Mouse (Mus musculus): ENCODE measurements around the gene Npdc1.

Npdc1 gene

GRCm38 (mm10) chr2:25430395-25431233 lies 31.5 kb downstream of the Npdc1 start:
- peak; percentile 18 for DNase-seq (ENCODE audit: low read depth)

DNA sequence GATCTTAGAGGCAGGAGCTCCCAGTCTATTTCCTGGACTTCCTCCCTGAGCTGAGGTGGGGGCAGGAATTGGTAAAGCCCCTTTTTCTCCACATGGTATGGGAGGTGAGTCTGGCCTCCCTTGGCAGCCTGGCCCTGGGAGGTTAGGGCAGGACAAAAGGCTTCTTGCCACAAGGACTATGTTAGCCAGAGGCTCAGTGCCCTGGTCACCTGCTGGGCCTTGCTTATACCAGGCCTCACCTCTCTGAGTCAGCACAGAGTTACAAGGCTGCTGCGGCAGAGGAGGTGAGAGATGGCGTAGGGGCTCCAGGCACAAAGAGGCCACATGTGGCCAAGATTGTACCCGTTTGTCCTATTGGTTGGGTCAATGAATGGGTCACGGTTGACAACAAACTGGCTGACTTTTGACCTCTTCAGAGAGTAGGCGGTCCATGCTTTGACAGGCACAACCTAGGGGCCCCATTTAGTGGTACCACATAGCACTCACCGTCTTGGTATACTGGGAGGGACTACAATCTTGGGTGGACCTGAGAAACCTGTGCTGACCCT lies 32.2 kb downstream of the Npdc1 start:
- DNase-seq (ENCODE audit: low read depth) = no peak

DNA sequence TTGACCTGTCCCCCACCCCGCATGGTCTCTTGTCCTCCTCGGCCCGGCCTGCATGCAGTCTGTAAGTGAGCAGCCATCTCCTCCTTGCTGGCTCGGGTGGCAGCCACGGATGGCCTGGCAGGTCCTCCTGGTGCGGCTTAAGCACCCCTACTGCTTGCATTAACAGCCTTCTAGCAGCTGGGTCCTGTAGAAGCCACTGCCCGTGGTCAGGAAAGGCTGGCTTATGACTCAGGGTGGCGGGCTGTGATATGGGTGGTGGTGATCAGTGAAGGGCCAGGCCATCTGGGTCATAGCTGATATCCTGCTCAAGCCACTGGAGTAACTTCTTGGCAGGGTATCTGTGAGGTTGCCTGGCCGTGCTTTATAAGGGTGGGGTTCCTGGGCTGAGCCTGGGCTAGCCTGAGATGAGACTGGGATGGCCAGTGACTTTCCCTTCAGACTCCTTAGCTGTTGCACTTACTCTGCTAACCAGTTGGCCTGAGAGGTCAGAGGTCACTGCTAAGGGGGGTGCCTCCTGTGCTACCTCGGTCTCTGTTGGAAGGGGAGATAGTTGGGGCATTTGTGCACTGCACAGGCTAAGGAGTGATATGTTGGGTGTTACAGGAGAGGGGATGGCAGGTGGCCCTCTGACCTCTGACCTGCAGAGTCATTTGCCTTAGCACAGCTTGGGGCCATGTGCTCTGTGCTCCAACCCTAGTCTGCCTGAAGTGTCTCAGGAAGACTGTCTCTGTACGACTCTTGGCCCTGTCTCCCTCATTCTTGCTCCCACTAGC lies 33.4 kb downstream of the Npdc1 start:
- no peak for DNase-seq (ENCODE audit: low read depth)

DNA sequence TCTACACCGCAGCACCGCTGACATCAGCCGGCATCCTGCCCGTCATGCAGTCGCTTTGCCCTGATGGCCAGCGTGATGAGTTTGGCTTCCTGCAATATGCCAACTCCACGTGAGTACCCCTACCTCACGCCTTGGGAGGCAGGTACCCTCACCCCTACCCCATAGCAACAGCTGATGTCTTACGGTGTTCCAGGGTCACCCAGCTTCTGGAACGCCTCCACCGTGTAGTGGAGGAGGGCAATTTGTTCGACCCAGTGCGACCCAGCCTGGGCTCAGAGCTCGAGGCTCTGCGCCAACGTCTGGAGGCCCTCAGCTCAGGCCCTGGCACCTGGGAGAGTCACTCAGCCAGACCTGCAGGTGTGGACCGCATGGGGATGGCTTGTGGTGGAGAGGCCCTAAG lies 34.0 kb downstream of the Npdc1 start:
- no peak for DNase-seq (ENCODE audit: low read depth)

DNA sequence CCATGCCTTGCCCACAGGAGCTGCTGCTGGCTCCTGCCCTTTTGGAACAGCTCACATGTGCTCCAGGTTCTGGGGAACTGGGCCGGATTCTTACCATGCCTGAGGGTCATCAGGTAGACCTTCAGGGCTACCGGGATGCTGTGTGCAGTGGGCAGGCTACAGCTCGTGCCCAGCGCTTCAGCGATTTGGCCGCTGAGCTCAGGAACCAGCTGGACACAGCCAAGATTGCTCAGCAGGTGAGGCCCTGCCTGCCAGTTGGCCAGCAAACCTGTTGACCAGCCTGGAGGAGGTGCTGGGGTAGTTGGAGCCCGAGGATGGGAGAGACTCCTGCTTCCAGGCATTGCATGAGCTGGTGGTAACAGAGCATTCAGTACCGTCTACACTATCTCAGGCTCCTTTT lies 35.1 kb downstream of the Npdc1 start:
- no peak for DNase-seq (ENCODE audit: low read depth)

DNA sequence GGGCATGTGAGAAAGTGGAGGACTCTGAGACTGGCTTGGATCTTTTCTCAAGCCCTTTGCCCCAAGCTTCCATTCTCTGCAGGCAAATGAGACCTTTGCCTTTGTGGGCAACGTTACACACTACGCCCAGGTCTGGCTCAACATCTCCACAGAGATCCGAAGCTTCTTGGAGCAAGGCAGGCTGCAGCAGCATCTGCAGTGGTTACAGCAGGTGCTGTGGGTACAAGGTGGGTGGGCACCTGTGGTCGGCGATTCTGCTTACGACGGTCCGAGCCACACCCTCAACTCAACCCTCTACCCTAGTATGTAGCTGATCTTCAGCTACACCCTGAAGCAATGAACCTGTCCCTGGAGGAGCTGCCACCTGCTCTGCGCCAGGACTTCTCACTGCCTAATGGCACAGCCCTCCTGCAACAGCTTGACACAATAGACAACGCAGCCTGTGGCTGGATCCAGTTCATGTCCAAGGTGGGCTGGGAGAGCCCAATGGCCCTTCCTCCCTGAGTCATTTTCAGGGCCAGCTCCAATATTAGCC lies 37.2 kb downstream of the Npdc1 start:
- no peak for DNase-seq (ENCODE audit: low read depth)

DNA sequence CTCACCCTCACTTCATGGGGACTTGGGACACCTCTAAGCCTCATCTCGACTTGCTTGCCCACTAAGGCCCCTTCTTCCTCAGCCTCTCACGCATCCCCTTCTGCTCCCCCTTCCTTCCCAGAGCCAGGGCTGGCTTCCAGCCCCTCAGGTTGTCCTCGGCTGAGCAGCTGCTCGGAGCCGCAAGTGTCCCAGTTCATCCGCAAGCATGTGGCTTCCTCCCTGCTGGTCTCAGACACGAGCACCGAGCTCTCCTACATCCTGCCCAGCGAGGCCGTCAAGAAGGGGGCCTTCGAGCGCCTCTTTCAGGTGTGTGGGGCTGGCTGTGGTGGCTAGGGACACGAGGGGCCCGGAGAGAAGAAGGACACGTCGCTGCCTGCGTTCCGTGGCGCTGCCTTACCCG lies 41.9 kb downstream of the Npdc1 start:
- no peak for DNase-seq (ENCODE audit: low read depth)

GRCm38 (mm10) chr2:25442682-25443081 lies 43.5 kb downstream of the Npdc1 start:
- DNase-seq (ENCODE audit: low read depth) = no peak

- DNase-seq (ENCODE audit: low read depth) = no peak
Measured at GRCm38 (mm10) chr2:25450853-25451647, 51.9 kb downstream of the Npdc1 start.

DNA sequence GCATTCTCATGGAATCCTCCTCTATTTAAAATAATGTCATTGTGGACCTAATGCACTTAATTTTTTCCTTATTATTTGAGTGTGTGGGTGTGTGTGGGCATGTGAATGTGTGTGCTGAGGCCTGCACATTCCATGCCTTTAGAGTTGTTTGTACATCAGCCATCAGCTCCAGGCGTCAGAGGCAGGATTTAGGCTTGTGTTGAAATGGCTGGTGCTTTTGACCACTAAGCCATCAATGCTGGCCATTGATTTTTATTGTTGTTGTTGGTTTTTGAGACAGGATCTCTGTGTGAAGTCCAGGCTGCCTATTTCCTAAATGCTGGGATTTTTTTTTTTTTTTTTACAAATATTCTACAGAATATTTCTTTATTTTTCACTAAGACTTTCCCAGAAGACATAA lies 53.8 kb downstream of the Npdc1 start:
- no peak for DNase-seq (ENCODE audit: low read depth)

DNA sequence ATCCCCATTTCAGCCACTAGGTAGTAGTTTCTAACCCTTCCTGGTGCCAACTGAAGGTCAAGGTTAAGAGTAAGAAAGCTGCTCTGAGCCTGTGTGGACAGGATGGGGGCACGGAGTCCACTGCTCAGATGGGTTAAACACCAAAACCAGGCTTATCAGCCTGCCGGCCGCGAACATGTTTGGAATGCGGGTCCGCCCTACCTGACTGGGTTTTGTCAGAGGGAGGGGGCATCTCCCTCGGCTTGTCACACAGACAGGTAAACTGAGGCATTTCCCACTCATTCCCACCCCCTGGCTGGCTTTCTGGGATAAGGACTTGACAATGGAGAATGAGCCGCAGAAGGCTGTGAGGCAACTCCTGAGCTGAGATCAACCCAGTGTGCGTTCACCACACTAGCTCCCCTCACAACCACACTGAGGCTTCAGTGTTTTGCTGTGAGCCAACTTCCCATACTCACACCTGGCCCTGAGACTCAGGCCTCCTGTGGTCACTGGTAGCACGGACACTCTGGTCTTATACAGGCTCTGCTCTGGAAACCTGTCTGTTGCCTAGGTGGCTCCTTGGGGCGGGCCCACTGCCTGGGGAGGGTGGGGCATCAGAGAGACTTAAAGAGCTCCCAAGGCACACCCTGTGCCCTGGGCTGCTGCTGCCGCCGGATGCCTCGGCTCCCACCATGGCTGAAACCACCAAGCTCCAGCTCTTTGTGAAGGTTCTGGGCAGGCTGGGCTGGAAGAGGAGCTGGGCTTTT lies 57.2 kb downstream of the Npdc1 start, which contains the start of gene Clic3:
TSS of gene Clic3 (plus strand) at position 634 of the 749 bp plus-strand sequence.
- no peak for DNase-seq (ENCODE audit: low read depth)

GRCm38 (mm10) chr2:25457022-25457896 lies 58.1 kb downstream of the Npdc1 start:
- DNase-seq (ENCODE audit: low read depth) = no peak

GRCm38 (mm10) chr2:25458911-25459310 lies 59.8 kb downstream of the Npdc1 start:
- DNase-seq (ENCODE audit: low read depth) = no peak

Data from induced T-regulatory cell, adult 2 months (primary cell).